Mouse (Mus musculus) gastrocnemius, postnatal 4 days (tissue): ENCODE data around the gene Tgm5. TPM values are rescaled to one million over a fixed set of nuclear protein-coding genes. Genes with fewer than 3 reads are reported as not detected.
"Not testable (repeated sequence)": the region's sequence is repeated elsewhere in the genome, so short reads cannot be mapped to it uniquely, and the experiment has no call there.

ENCODE experiments used
- DNase-seq, 2 experiments: peaks; one replicate each; pipeline ENCODE4 v3.0.0; 2021 to 2022; ENCODE audit warnings: low spot score in 2 of 2, mixed read lengths in 2 of 2
- total RNA-seq, 2 experiments: library from RNA; stranded (reverse); gene quantifications; 2 replicates each; pipeline ENCODE4 v1.2.3; 2021

Gene Tgm5
- total RNA-seq, 2 experiments from 2014 or later: 0.17 TPM; not detected in 1

DNA sequence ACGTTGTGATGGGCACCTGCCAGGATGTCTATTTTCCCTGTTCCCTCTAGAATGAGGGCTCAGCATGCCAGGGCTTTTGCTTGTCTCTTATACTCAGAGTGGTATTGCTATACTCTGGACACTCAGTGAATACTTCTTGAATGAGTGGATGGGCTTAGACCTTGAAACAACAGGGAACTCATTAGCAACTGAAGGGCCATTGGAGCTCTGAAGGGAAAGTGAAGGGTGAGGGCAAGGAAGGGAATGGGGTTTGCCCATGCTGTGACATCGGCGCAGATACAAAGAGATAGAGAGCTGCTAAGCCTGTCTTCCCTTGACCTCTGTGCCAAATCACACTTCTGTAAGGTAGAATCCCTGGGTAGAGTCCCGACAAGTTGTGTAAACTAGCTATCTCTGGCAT is 40.0 kb downstream of the Tgm5 start:
- no peak for DNase-seq

DNA sequence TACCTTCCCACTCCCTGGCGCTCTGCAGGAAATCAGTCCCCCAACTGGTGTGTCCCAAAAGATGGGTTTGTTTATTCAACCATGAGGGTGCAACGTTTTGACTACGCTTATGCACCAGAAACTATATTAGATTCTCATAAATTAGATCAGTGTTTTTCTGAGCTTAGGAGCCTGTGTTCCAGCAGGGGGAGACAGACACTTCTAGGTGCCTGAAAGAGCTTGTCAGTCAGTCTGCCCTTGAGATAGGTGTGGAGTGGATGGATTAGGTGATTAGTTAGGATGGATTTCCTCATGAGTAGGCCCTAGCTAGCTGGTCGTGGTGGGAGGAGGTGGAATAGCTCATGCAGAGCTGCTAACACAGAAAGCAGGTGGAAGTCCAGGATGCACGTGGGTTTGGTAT is 44.5 kb downstream of the Tgm5 start:
- no peak for DNase-seq

DNA sequence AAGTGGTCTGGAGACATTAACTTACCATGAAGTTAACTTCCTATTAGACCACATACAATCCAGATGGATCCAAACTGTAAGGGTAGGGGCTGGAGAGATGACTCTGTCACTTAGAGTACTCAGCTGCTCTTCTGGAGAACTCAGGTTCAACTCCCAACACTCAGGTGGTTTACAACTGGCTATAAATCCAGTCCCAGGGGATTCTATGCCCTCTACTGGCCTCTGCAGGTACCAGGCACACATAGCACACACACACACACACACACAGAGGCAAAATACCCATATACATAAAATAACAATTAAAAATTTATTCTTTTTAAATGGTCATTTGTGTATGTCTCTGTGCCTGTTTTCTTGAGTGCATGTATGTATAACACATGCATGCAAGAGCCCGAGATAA is 46.3 kb downstream of the Tgm5 start:
- DNase-seq: no peak

DNA sequence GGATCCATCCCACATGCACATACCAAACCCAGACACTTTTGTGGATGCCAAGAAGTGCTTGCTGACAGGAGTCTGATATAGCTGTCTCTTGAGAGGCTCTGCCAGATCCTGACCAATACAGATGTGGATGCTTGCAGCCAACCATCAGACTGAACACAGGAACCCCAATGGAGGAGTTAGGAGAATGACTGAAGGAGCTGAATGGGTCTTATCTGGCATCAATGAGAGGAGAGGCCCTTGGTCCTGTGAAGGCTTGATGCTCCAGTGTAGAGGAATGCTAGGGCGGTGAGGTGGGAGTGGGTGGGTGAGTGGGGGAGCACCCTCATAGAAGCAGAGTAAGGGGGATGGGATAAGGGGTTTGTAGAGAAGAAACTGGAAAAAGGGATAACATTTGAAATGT is 46.8 kb downstream of the Tgm5 start:
- not testable (repeated sequence) for DNase-seq

DNA sequence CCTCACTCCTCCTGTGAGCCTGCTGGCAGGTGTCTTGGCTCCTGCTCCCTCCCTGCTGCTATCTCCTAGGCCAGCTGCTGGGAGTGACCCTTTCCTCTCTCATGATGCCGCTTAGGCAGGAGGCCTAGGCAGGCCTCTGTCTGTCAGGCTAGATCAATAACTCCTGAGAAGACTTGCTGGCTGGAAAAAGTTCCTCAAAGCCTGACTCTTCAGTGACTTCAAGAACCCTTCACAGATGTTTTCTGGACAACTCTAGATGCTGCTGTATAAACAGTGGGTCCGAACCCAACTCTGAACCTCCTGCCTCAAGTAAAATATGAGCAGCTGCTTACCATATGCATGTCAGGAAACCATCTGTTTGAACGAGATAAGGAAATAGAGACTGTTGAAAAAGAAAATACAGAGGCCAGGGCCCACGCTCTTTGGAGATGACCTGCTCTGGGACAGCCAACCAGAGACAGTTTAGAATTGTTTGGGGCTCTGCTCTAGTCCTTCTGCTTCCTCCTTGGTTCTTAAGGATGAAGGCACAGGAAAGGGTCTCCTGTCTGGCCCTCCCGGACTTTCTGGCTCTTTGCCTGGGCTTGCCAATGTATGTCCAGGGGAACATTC is 48.8 kb downstream of the Tgm5 start, which contains the start of gene Epb42:
Gene Epb42, minus strand, starts transcription at position 340 of the 609 bp plus-strand sequence.
- no peak for DNase-seq

DNA sequence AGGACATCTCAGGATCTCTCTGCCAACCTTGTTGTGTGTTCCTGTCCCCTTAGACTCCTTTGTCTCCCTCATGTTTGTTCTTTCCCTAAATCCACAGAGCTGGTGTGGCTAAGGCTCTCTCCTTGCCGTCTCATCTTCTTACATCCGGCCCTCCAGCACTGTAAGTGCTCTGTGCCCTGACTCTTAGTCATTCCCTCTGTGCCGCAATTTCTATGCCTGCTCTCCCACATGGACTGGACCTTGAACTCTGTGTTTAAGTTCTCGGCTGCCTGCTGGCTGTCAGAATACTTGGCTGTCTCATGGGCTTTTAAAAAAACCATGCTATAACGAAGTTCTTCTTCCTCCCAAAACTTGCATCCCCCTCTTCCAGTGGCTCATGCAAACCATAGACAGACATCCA is 62.7 kb downstream of the Tgm5 start:
- no peak for DNase-seq

DNA sequence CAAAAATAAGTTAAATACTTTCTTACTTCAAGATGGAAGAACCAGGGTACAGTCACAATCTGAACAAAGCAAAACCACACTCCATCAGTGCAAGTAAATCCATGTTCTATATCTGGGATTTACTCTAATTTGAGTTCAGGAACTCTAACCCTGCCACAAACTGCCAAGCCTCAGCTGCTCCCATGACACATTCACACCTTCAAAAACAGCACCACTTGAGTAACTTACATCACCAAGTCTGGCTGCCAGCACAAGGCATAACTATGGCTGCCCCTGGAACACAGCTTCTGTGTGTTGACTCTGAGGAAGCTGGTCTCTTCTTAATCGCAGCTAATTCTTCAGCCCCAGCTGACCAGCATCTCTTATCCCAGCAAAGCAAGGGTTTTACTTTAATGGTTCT is 68.5 kb downstream of the Tgm5 start:
- DNase-seq: no peak

DNA sequence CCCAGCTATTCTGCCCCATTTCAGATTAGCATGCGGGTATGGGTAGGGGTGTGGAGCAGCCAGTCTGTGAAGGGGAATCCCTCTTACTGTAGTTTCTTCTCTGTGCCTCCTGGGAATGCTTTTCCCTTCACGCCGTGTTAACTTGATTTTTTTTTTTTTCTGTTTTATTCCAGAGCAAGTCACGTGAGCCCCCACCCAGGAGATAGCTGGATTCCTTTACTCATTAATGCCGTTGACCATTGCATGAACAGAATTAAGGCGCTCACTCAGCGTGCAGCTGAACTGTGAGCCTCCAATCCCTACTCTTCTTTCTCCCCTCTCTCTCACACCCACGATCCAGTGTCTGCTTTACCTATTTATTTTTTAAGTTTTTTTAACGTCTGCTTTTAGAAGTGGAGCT is 69.4 kb downstream of the Tgm5 start:
- DNase-seq: no peak

DNA sequence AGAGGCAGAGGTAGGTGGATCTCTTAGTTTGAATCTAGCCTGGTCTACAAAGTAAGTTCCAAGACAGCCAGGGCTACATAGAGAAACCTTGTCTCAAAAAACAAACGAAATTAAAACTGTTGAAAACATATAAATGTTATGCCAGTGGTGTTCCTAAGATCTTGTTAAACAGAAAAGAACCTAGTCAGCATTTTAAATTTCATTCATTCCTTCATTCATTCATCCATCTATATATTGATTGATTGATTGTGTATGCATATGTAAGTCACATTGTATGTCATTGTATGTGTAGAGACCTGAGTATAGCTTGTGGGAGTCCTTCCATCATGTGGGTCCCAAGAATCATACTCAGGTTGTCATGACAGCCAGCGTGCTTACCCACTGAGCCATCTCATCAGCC is 70.1 kb downstream of the Tgm5 start:
- DNase-seq: no peak

DNA sequence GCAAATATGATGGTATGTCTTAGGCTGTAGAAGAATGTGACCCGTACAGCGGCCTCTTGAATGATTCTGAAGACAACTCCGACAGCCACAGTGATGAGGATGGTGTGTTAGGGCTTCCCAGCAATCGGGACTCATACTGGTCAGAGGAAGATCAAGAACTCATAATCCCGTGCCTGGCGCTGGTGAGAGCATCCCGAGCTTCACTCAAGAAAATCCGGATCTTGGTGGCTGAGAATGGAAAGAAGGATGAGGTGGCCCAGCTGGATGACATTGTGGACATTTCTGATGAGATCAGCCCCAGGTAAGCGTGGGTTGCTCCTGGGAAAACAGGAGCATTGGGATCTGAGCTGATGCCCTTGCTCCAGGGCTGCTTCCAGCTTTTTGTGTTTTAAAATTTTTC is 73.0 kb downstream of the Tgm5 start:
- no peak for DNase-seq

DNA sequence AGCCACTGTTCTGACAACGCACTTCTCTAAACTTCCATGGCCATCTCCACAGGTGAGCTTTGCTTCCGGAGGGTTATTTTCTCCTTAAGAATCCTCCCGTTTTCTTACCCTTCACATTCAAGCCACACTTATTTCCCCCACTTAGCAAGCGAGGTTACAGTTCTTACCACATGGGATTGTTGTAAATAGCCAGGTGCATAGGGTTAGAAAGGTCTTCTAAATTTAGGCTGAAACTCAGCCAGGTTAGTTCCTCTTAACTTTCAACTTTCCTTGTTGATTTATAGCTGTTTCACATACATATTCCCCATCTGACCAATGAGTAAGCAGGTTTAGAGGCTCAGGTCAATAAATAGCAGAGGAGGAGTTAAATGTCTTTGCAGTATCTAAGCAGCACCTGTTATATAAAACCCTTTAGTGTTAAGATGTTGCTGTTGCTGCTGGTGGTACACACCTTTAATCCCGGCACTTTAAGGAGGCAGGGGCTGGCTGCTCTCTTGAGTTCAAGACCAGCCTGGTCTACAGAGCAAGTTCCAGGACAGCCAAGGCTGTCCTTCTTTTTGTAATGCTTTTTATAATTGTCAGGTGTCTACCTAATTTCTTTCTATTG is 76.5 kb downstream of the Tgm5 start:
- no peak for DNase-seq

DNA sequence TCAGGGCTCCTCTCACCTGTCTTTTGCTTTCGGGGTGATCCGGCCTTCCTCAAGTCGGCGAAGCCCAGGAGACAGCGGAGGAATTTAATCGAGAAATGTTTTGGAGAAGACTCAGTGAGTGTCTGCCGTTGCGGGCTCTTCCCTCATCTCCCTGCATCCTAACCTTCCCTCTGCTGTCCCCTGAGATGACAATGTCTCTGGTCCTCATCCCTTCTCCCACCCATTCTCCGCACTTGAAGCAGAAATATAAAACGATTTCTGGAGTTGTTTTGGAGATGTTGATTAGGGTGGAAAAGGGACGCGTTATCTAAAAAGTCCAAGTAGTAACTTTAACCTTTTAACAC is 77.0 kb downstream of the Tgm5 start:
- no peak for DNase-seq

DNA sequence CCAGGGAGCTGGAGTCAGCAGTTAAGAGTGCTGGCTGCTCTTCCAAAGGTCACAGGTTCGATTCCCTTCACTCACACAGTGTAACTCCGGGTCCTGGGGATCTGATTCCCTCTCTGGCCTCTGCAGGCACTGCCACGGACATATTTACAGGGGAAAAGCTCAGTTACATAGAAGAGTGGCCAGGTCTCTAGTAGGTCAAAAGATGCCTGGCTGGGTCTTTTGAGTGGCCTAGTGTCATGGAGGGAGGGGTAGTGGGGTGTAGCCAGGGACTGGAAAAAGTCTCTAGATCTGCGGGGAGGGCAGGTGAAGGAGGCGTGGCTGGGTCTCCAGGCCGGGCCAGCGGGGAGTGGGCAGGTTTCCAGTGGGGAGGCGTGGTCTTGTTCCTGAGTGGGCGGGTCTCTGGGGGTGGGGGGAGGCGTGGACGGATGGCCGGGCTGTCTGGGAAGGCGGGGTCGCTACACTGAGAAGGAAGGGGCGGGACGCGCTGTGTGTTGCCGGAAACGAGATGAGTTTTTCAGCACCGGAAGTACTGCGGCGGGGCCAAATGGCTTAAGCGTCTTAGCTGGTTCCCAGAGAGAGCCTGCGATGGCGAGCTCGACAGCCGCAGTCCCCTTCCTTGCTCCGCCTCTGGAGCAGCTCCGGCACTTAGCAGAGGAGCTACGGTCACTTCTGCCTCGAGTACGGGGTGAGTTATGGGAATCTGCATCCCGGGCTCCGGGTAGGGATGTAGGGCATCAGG is 77.5 kb downstream of the Tgm5 start, which contains the start of gene Ccndbp1:
Gene Ccndbp1, plus strand, starts transcription at position 479 of the 739 bp plus-strand sequence.
- peak; percentile 83 to 91 for DNase-seq

DNA sequence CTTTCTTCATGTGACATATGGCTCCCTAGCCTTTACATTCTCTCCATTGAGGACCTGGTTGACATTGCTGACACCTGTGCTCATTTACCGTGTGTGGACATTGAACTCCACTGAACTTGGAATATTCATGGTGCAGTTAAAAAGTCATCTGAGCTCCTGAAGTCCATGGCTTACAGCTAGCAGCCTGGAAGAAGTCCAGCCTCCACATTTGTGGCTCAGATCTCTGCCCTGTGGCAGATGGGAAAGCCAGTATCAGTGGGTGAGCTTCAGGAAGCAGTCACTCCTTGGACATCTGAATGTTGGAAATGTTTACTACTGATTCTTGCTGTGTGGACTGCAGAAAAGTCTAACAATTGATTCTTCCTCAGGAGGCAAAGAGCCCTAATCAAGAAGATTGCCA is 78.7 kb downstream of the Tgm5 start:
- no peak for DNase-seq

DNA sequence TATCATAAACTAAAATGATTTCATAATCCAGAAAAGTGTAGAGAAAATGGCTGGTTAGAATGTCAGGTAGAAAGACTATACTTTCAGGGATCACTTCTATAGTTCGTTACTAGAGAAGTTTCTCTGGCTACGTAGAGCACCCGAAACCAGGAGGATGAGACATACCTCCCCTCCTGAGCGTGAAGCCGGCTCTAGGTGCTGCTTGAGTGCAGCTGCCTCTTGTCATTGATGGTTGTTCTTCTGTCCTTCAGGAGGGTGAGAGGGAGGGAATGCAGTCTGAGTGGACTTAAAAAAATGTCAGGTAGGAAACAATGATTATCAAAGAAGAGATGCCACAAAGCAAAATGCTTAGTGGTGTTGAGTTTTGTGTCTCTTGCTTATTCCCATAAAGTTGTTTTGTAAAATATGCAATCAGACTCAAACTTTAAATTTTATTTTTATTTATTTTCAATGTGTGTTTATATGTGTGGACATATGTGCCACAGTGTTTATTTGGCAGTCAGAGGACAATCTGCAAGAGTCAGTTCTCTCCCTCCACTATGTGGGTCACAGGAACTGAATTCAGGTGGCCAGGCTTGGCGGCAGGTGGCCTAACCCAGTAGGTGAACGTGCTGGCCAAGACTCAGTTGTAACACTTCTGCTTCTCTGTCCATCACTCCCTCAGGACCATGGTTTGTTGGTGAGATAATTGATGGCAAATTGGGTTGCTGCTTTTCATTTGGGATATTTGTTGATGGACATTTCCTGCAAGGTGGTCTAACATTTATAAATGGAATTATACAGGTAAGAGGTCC is 81.4 kb downstream of the Tgm5 start:
- DNase-seq: no peak

DNA sequence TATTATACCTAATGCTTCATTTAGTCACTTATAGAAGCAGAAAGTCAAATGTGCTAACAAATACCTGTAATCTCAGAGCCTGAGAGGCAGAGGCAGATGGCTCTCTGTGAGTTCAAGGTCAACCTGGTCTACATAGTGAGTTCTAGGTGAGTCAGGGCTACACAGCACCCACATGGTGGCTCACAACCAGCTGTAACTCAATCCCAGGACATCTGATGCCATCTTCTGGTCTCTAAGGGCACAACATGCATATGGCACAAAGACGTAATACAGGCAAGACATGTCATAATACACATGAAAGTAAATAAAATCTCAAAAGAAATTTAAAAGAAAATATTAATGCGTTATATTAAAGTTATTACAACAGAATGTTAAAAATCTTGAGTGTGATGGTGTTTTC is 82.1 kb downstream of the Tgm5 start:
- no peak for DNase-seq

DNA sequence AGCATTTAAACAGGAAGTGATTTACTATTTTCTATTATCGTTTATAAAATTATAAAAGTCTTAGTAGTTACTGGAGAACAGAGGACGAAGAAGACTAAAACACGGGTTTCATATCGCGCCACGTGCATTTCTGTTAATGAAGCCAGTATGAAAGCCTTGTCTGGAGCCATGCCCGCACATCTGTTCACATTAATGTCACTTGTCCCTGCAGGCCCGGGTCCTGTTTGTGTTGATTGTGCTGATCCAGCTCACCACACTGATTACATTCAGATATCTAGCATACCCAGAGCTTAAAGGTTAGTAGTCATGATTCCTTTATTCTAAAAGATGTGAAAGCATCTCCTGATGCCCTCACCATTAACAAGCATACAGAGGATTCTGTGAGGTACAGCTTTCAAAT is 86.8 kb downstream of the Tgm5 start:
- DNase-seq: no peak

DNA sequence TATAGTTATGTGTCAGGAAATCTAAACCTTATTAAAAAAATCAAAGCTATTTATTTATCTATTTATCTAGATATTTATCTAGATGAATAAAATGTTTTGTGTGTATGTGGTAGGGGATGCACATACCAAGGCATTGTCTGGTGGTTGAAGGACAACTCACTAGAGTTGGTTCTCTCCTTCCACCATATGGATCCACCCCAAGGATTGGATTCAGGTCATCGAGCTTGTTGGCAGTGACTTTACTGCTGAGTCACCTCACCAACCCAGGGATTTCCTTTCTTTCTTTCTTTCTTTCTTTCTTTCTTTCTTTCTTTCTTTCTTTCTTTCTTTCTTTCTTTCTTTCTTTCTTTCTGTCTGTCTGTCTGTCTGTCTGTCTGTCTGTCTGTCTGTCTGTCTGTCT is 89.0 kb downstream of the Tgm5 start:
- DNase-seq: not testable (repeated sequence)
